Mouse (Mus musculus) kidney, adult 9 months (tissue): Measurements from ENCODE around the gene Ttc38.

Experiments used
- DNase-seq: peaks from one replicate; pipeline ENCODE4 v3.0.0; 2022

Gene Ttc38

DNA sequence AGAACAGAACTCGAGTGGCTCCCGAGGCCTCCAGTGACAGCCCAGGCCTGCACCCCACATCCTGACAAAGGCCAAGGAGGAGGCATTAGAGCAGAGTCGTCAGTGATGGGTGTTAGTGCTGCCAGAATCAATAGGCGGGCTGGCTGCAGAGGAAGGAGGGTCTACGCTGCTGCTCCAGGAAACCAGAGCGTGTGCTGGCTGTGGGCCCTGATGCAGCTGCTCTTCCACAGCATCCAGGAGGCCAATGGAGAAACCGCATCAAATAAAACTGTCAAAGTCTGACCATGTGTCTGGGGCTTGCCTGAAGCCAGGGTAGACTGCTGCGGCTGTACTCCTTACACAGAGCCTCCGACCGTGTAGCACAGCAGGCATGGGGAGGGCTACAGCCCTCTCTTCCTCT is 65.0 kb downstream of the Ttc38 start:
- no peak for DNase-seq

DNA sequence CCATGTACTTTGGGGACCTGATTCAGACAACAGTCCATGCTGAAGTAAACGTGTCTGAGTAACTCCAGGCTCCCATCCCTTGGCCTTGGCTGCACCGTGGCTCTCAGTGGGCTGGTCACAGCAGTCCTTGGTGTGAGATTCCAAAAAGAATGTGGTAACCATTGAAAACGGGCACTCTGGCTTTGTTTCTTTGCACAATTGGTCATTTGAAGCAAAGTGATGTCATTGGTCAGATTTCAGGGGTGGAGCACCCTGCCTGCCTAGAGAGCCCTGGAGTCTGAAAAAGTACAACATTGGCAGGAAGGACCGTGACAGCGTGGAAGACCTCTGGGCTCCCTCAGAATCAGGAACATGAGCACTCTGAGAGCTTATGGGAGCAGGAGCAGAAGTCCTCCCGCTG is 67.3 kb downstream of the Ttc38 start:
- DNase-seq, result no peak

DNA sequence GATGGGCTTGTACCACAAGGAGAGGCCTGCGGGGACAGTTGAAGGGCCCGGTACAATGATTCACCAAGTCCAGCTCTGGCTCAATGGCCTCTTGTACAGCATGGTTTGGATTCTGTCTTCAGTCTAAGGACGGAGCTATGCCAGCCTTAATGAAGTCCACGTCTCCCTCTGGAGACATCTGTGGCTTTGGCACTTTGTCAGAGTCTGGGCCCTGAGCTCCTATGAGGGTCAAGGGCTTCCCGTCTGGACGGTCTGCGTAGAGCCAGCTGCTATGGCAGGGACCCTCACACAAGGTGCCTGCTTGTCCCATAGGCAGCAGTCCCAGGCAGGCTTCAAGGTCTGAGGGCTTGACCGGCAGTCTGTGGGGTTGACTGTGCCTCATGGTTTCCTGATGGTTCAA is 68.2 kb downstream of the Ttc38 start:
- DNase-seq, result no peak

DNA sequence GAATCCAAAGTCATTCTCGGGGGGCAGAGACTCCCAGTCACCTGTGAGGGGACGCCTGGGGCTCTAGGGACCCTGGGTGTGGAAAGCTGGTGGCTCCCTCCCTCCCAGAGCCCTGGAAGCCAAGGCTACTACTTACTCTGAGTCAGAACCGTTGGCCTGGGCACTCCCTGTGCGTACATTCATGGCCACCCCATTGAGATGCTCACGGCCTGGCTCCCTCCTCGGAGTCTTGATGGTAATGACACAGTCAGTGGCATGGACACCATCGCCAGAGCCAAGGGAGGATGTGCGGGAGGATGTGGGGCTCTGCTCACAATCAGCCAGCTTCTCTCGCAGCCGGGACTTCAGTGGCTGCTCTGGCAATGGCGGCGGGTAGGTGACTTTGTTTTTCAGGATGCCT is 68.7 kb downstream of the Ttc38 start:
- no peak for DNase-seq

DNA sequence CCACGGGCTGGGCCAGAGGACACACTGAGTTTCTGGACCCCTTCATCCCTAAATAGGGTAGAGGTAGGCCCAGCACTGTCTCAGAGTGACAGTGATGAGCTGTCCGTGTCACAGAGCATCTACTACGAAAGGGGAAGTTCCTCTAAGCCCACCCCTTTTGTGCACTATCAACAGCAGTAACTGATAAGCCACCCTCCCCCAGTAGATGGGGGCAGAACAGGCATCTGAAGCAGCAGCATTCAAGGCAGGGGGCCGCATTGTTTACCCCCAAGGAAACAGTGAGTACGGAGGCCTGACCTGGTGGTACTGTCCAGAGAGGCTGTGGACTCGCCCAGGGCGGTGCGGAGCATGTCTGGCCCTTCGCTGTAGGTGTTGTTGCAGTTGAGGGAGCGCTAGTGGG is 70.4 kb downstream of the Ttc38 start:
- no peak for DNase-seq

DNA sequence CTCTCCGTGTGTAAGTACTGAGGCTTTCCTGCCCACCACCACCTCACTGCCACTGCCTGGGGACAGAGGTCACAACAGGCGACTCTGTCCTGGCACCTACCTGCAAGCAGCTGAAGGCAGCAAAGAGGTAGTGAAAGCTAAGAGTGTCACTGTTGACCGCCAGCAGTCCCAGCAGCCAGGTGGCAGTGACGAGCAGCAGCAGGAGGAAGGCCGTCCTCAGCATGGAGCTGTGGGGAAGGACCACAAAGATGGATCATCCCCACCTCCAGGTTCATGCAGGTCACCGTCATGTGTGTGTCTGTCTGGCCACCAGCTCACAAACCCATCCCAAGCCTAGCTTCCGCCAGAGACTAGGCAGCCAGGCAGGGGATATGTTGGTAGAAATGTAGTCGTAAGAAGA is 71.7 kb downstream of the Ttc38 start:
- no peak for DNase-seq
